Mouse (Mus musculus): ENCODE measurements around the gene Bmp7. TPM values are rescaled to one million over a fixed set of nuclear protein-coding genes. Genes with fewer than 3 reads are reported as not detected.

Bmp7 gene
- polyA plus RNA-seq, 1 experiment = 31.1 TPM

- no peak for DNase-seq (ENCODE audit: low read depth)
Measured at GRCm38 (mm10) chr2:172949051-172949450, 8.9 kb upstream of the Bmp7 start.

GRCm38 (mm10) chr2:172940799-172941163, 660 bp upstream of the Bmp7 start:
- no peak for DNase-seq (ENCODE audit: low read depth)

- no peak for DNase-seq (ENCODE audit: low read depth)
Measured at GRCm38 (mm10) chr2:172939639-172940002, 500 bp downstream of the Bmp7 start.

GRCm38 (mm10) chr2:172938761-172939638, 1.1 kb downstream of the Bmp7 start:
- DNase-seq (ENCODE audit: low read depth) = no peak

- no peak for DNase-seq (ENCODE audit: low read depth)
Measured at GRCm38 (mm10) chr2:172937326-172938190, 2.6 kb downstream of the Bmp7 start.

- DNase-seq (ENCODE audit: low read depth) = no peak
Measured at GRCm38 (mm10) chr2:172936844-172937243, 3.3 kb downstream of the Bmp7 start.

- no peak for DNase-seq (ENCODE audit: low read depth)
Measured at GRCm38 (mm10) chr2:172935776-172936562, 4.2 kb downstream of the Bmp7 start.

GRCm38 (mm10) chr2:172934891-172935740, 5.0 kb downstream of the Bmp7 start:
- DNase-seq (ENCODE audit: low read depth) = no peak

GRCm38 (mm10) chr2:172934420-172934788, 5.7 kb downstream of the Bmp7 start:
- no peak for DNase-seq (ENCODE audit: low read depth)

- DNase-seq (ENCODE audit: low read depth) = no peak
Measured at GRCm38 (mm10) chr2:172933631-172934419, 6.3 kb downstream of the Bmp7 start.

GRCm38 (mm10) chr2:172931137-172931898, 8.8 kb downstream of the Bmp7 start:
- peak; percentile 77 for DNase-seq (ENCODE audit: low read depth)

- DNase-seq (ENCODE audit: low read depth) = no peak
Measured at GRCm38 (mm10) chr2:172929905-172930436, 10.2 kb downstream of the Bmp7 start.

GRCm38 (mm10) chr2:172927643-172928042, 12.5 kb downstream of the Bmp7 start:
- no peak for DNase-seq (ENCODE audit: low read depth)

- no peak for DNase-seq (ENCODE audit: low read depth)
Measured at GRCm38 (mm10) chr2:172926311-172926710, 13.8 kb downstream of the Bmp7 start.

- DNase-seq (ENCODE audit: low read depth) = no peak
Measured at GRCm38 (mm10) chr2:172924961-172925360, 15.2 kb downstream of the Bmp7 start.

- DNase-seq (ENCODE audit: low read depth) = no peak
Measured at GRCm38 (mm10) chr2:172923198-172923597, 16.9 kb downstream of the Bmp7 start.

- DNase-seq (ENCODE audit: low read depth) = no peak
Measured at GRCm38 (mm10) chr2:172922597-172922996, 17.5 kb downstream of the Bmp7 start.

GRCm38 (mm10) chr2:172914018-172914417, 26.1 kb downstream of the Bmp7 start:
- DNase-seq (ENCODE audit: low read depth) = no peak

- no peak for DNase-seq (ENCODE audit: low read depth)
Measured at GRCm38 (mm10) chr2:172911715-172912114, 28.4 kb downstream of the Bmp7 start.
